Mouse (Mus musculus) limb, embryonic 14.5 days (tissue): Measurements from ENCODE around the gene Slc8a1. TPM values are rescaled to one million over a fixed set of nuclear protein-coding genes. Genes with fewer than 3 reads are reported as not detected.

Experiments
- ATAC-seq: fragments of 200-750 bp; cut with Nextera tagmentation; 2 replicates; pipeline ENCODE4 v1.8.0; 2017; ENCODE audit warnings: low read depth, moderate number of reproducible peaks, moderate TSS enrichment; ENCODE audit not compliant: low FRiP score
- DNase-seq: peaks from one replicate; pipeline ENCODE4 v3.0.0-alpha.2; 2015; ENCODE audit warnings: low spot score
- H3K27ac ChIP-seq: fragments of 300-500 bp; sonication (generic); replicated peaks from 2 replicates; pipeline ENCODE4 v1.5.1; 2014; ENCODE audit warnings: low read depth, mild to moderate bottlenecking, low read length, moderate library complexity, mixed read lengths
- H3K27me3 ChIP-seq: fragments of 300-500 bp; sonication (generic); 2 replicates; pipeline ENCODE4 v1.6.1; 2014; ENCODE audit warnings: low read length, mixed read lengths; ENCODE audit not compliant: control insufficient read depth, insufficient read depth
- H3K36me3 ChIP-seq: fragments of 300-500 bp; sonication (generic); 2 replicates; pipeline ENCODE4 v1.6.1; 2014; ENCODE audit warnings: mild to moderate bottlenecking, low read length, moderate library complexity, mixed read lengths; ENCODE audit not compliant: control insufficient read depth, insufficient read depth
- H3K4me1 ChIP-seq: fragments of 300-500 bp; sonication (generic); 2 replicates; pipeline ENCODE4 v1.6.1; 2014; ENCODE audit warnings: antibody characterized with exemption, low read length, mixed read lengths; ENCODE audit not compliant: control insufficient read depth, insufficient read depth
- H3K4me2 ChIP-seq: fragments of 300-500 bp; sonication (generic); replicated peaks from 2 replicates; pipeline ENCODE4 v1.6.1; 2014; ENCODE audit warnings: low read depth, mild to moderate bottlenecking, low read length, moderate library complexity; ENCODE audit not compliant: severe bottlenecking
- H3K4me3 ChIP-seq: fragments of 300-500 bp; sonication (generic); replicated peaks from 2 replicates; pipeline ENCODE4 v1.5.1; 2014; ENCODE audit warnings: low read length
- H3K9ac ChIP-seq: fragments of 300-500 bp; sonication (generic); 2 replicates; pipeline ENCODE4 v1.6.1; 2014; ENCODE audit warnings: mild to moderate bottlenecking, low read depth, low read length, moderate library complexity; ENCODE audit not compliant: severe bottlenecking
- H3K9me3 ChIP-seq: fragments of 300-500 bp; sonication (generic); 2 replicates; pipeline ENCODE4 v1.6.1; 2016; ENCODE audit warnings: low read length; ENCODE audit not compliant: control insufficient read depth
- POLR2A ChIP-seq: fragments of 200-500 bp; IDR thresholded peaks from 2 replicates; pipeline ENCODE4 v1.8.0; 2012; ENCODE audit warnings: inconsistent platforms, mild to moderate bottlenecking, moderate library complexity, borderline replicate concordance; ENCODE audit not compliant: insufficient read depth, insufficient read length; ENCODE audit errors: extremely low read depth
- WGBS: fragments of 180-500 bp; shearing (Covaris S2); extraction: QIAGEN DNeasy Blood & Tissue Kit; methylation state at CpG from one replicate; pipeline ENCODE4 v1.1.7; 2014; 5-methylcytosine and 5-hydroxymethylcytosine counted together
- polyA plus RNA-seq, 2 experiments: library from polyadenylated mRNA; depleted of rRNA in 1 of 2; stranded (reverse) in 1 of 2; unstranded in 1 of 2; fragments of >200 nt; fragmentation: Nextera tagmentation in 1 of 2; extraction: Ambion mirVana in 1 of 2; gene quantifications; 2 replicates each; pipeline versions ENCODE4 v1.2.1 to v1.2.3; 2012 to 2014

Slc8a1 gene
- polyA plus RNA-seq, 2 experiments, result 9.1 to 9.8 TPM

GRCm38 (mm10) chr17:81621188-81621644 lies 117.0 kb downstream of the Slc8a1 start:
- H3K9ac ChIP-seq, result no peak overlapping the region
- H3K36me3 ChIP-seq, result no peaks in the 10 kb centered on the region
- no peak for DNase-seq
- no peaks in the 10 kb centered on the region for H3K27me3 ChIP-seq
- no peak for TF ChIP-seq POLR2A
- ATAC-seq, result no peak
- no peak overlapping the region for H3K4me3 ChIP-seq
- no peak overlapping the region for H3K4me2 ChIP-seq
- H3K9me3 ChIP-seq, result no peaks in the 10 kb centered on the region
- H3K27ac ChIP-seq, result no peak overlapping the region
- no peaks in the 10 kb centered on the region for H3K4me1 ChIP-seq
- 52% methylated on average over 2 of the region's 2 CpGs for WGBS

GRCm38 (mm10) chr17:81618461-81618860 lies 119.7 kb downstream of the Slc8a1 start:
- peak; percentile 30 for DNase-seq
- Histone ChIP-seq H3K9me3 (no peaks in the 10 kb centered on the region), H3K27me3 (no peaks in the 10 kb centered on the region), H3K4me3 (no peak overlapping the region), H3K9ac (no peak overlapping the region), H3K27ac (no peak overlapping the region), H3K4me2 (no peak overlapping the region), H3K36me3 (no peaks in the 10 kb centered on the region), H3K4me1 (no peaks in the 10 kb centered on the region)
- no peak for TF ChIP-seq POLR2A
- 67% methylated on average over 5 of the region's 5 CpGs for WGBS
- ATAC-seq, result no peak

GRCm38 (mm10) chr17:81616326-81616725 lies 121.9 kb downstream of the Slc8a1 start:
- H3K4me1 ChIP-seq, result no peaks in the 10 kb centered on the region
- WGBS, result 94% methylated on average over 4 of the region's 4 CpGs
- no peak overlapping the region for H3K4me3 ChIP-seq
- no peak overlapping the region for H3K4me2 ChIP-seq
- TF ChIP-seq POLR2A, result no peak
- H3K9me3 ChIP-seq, result no peaks in the 10 kb centered on the region
- H3K9ac ChIP-seq, result no peak overlapping the region
- no peaks in the 10 kb centered on the region for H3K27me3 ChIP-seq
- no peaks in the 10 kb centered on the region for H3K36me3 ChIP-seq
- ATAC-seq (no peak), DNase-seq (no peak)
- H3K27ac ChIP-seq, result no peak overlapping the region

- no peak for ATAC-seq
- DNase-seq, result no peak
- no peaks in the 10 kb centered on the region for H3K9me3 ChIP-seq
- TF ChIP-seq POLR2A, result no peak
- no peak overlapping the region for H3K4me2 ChIP-seq
- 90% methylated on average over 8 of the region's 8 CpGs for WGBS
- no peaks in the 10 kb centered on the region for H3K27me3 ChIP-seq
- H3K4me1 ChIP-seq, result no peaks in the 10 kb centered on the region
- H3K4me3 ChIP-seq, result no peak overlapping the region
- no peaks in the 10 kb centered on the region for H3K36me3 ChIP-seq
- no peak overlapping the region for H3K27ac ChIP-seq
- H3K9ac ChIP-seq, result no peak overlapping the region
These were observed 122.8 kb downstream of the Slc8a1 start for GRCm38 (mm10) chr17:81615391-81615790.

- Histone ChIP-seq H3K9me3 (no peaks in the 10 kb centered on the region), H3K9ac (no peak overlapping the region), H3K27me3 (no peaks in the 10 kb centered on the region), H3K36me3 (no peaks in the 10 kb centered on the region), H3K27ac (no peak overlapping the region), H3K4me3 (no peak overlapping the region), H3K4me1 (no peaks in the 10 kb centered on the region; the same call in 1 of the 2 replicates), H3K4me2 (no peak overlapping the region)
- ATAC-seq, result no peak
- no peak for DNase-seq
- 76% methylated on average over 3 of the region's 3 CpGs for WGBS
- TF ChIP-seq POLR2A, result no peak
These were observed 130.7 kb downstream of the Slc8a1 start for GRCm38 (mm10) chr17:81607515-81607914.

- Histone ChIP-seq H3K36me3 (no peaks in the 10 kb centered on the region), H3K4me3 (no peak overlapping the region), H3K27ac (no peak overlapping the region), H3K4me2 (no peak overlapping the region), H3K4me1 (no peaks in the 10 kb centered on the region; the same call in 1 of the 2 replicates), H3K27me3 (no peaks in the 10 kb centered on the region), H3K9me3 (no peaks in the 10 kb centered on the region), H3K9ac (no peak overlapping the region)
- ATAC-seq, result no peak
- 68% methylated on average over 2 of the region's 2 CpGs for whole genome bisulfite sequencing
- no peak for DNase-seq
- no peak for TF ChIP-seq POLR2A
These were observed 132.1 kb downstream of the Slc8a1 start for GRCm38 (mm10) chr17:81606084-81606483.
